Mouse (Mus musculus) MEL-GATA-1-ER (cell line): ENCODE results near the gene Coro1b.

Source experiments
- DNase-seq: peaks from one replicate; pipeline ENCODE4 v3.0.0-alpha.2; 2012; ENCODE audit warnings: low read depth; ENCODE audit errors: extremely low read depth

The Coro1b gene

GRCm38 (mm10) chr19:4156073-4156579 lies 7.7 kb downstream of the Coro1b start:
- DNase-seq = no peak

- DNase-seq = no peak
Measured at GRCm38 (mm10) chr19:4156771-4157170, 8.4 kb downstream of the Coro1b start.

- DNase-seq = no peak
Measured at GRCm38 (mm10) chr19:4159049-4159448, 10.6 kb downstream of the Coro1b start.

- DNase-seq = peak; percentile 95
Measured at GRCm38 (mm10) chr19:4162646-4163542, 14.5 kb downstream of the Coro1b start, which contains the start of gene Rps6kb2. TSS of gene Rps6kb2 (minus strand) at chr19:4163354.

GRCm38 (mm10) chr19:4163543-4163887 lies 15.1 kb downstream of the Coro1b start:
- no peak for DNase-seq

GRCm38 (mm10) chr19:4164100-4164499 lies 15.7 kb downstream of the Coro1b start:
- DNase-seq = no peak

GRCm38 (mm10) chr19:4164721-4165120 lies 16.3 kb downstream of the Coro1b start:
- no peak for DNase-seq

GRCm38 (mm10) chr19:4166678-4167476 lies 18.5 kb downstream of the Coro1b start:
- DNase-seq = no peak

GRCm38 (mm10) chr19:4169378-4169784 lies 21.0 kb downstream of the Coro1b start:
- peak; percentile 91 for DNase-seq

GRCm38 (mm10) chr19:4169810-4170209 lies 21.4 kb downstream of the Coro1b start:
- DNase-seq = no peak

GRCm38 (mm10) chr19:4170723-4171392 lies 22.4 kb downstream of the Coro1b start:
- no peak for DNase-seq

GRCm38 (mm10) chr19:4171393-4172290 lies 23.2 kb downstream of the Coro1b start:
- DNase-seq = no peak

- DNase-seq = no peak
Measured at GRCm38 (mm10) chr19:4172925-4173324, 24.5 kb downstream of the Coro1b start.

- no peak for DNase-seq
Measured at GRCm38 (mm10) chr19:4175368-4175947, 27.0 kb downstream of the Coro1b start, which contains the start of gene Carns1. TSS of gene Carns1 (minus strand) at chr19:4175479.

- DNase-seq = no peak
Measured at GRCm38 (mm10) chr19:4180411-4180810, 32.0 kb downstream of the Coro1b start.

- no peak for DNase-seq
Measured at GRCm38 (mm10) chr19:4181892-4182291, 33.5 kb downstream of the Coro1b start.

GRCm38 (mm10) chr19:4183689-4184088 lies 35.3 kb downstream of the Coro1b start:
- DNase-seq = no peak

GRCm38 (mm10) chr19:4184976-4185975 lies 36.9 kb downstream of the Coro1b start:
- DNase-seq = no peak

GRCm38 (mm10) chr19:4187303-4187702 lies 38.9 kb downstream of the Coro1b start:
- no peak for DNase-seq
